Mouse (Mus musculus) monocyte, adult 2 months (primary cell): ENCODE results near the gene Ppara.
"Not testable (repeated sequence)": the region's sequence is repeated elsewhere in the genome, so short reads cannot be mapped to it uniquely, and the experiment has no call there.

Source experiments
- DNase-seq, 2 experiments: peaks; one replicate each; pipeline ENCODE4 v3.0.0; 2022; ENCODE audit warnings: low spot score in 2 of 2, low read depth in 1 of 2

Gene Ppara

GRCm38 (mm10) chr15:85754033-85754650 is 19.4 kb downstream of the Ppara start:
- DNase-seq = no peak

GRCm38 (mm10) chr15:85755214-85755613 is 20.4 kb downstream of the Ppara start:
- no peak for DNase-seq

GRCm38 (mm10) chr15:85756611-85757010 is 21.8 kb downstream of the Ppara start:
- DNase-seq = no peak

- no peak for DNase-seq
Measured at GRCm38 (mm10) chr15:85757768-85758167, 23.0 kb downstream of the Ppara start.

GRCm38 (mm10) chr15:85762761-85763160 is 28.0 kb downstream of the Ppara start:
- no peak for DNase-seq

- DNase-seq = no peak
Measured at GRCm38 (mm10) chr15:85765022-85765421, 30.2 kb downstream of the Ppara start.

- no peak for DNase-seq
Measured at GRCm38 (mm10) chr15:85766677-85767076, 31.9 kb downstream of the Ppara start.

GRCm38 (mm10) chr15:85768991-85769390 is 34.2 kb downstream of the Ppara start:
- DNase-seq = no peak

- no peak for DNase-seq
Measured at GRCm38 (mm10) chr15:85771306-85772121, 36.7 kb downstream of the Ppara start.

GRCm38 (mm10) chr15:85772146-85772740 is 37.5 kb downstream of the Ppara start:
- no peak for DNase-seq

- no peak for DNase-seq
Measured at GRCm38 (mm10) chr15:85774419-85774818, 39.6 kb downstream of the Ppara start.

GRCm38 (mm10) chr15:85775001-85775400 is 40.2 kb downstream of the Ppara start:
- DNase-seq = no peak

- DNase-seq = no peak
Measured at GRCm38 (mm10) chr15:85776241-85776640, 41.5 kb downstream of the Ppara start.

- no peak for DNase-seq
Measured at GRCm38 (mm10) chr15:85776771-85777170, 42.0 kb downstream of the Ppara start.

- DNase-seq = not testable (repeated sequence)
Measured at GRCm38 (mm10) chr15:85778891-85779290, 44.1 kb downstream of the Ppara start.

- no peak for DNase-seq
Measured at GRCm38 (mm10) chr15:85783146-85783545, 48.4 kb downstream of the Ppara start.

GRCm38 (mm10) chr15:85784341-85784740 is 49.6 kb downstream of the Ppara start:
- DNase-seq = no peak

- no peak for DNase-seq
Measured at GRCm38 (mm10) chr15:85786711-85787110, 51.9 kb downstream of the Ppara start.

- no peak for DNase-seq
Measured at GRCm38 (mm10) chr15:85787482-85787881, 52.7 kb downstream of the Ppara start.

- no peak for DNase-seq
Measured at GRCm38 (mm10) chr15:85788051-85788450, 53.3 kb downstream of the Ppara start.

- DNase-seq = no peak
Measured at GRCm38 (mm10) chr15:85788633-85789032, 53.9 kb downstream of the Ppara start.

- no peak for DNase-seq
Measured at GRCm38 (mm10) chr15:85791449-85791848, 56.7 kb downstream of the Ppara start.
